Mouse (Mus musculus) myocyte (in vitro differentiated cells): Measurements from ENCODE around the gene Jagn1. TPM values are rescaled to one million over a fixed set of nuclear protein-coding genes. Genes with fewer than 3 reads are reported as not detected.

ENCODE experiments used
- H3K27me3 ChIP-seq: one replicate; pipeline ENCODE4 v1.6.1; 2011; ENCODE audit not compliant: control insufficient read depth, insufficient read depth, insufficient read length
- H3K36me3 ChIP-seq: one replicate; pipeline ENCODE4 v1.6.1; 2011; ENCODE audit not compliant: control insufficient read depth, insufficient read depth
- H3K4me2 ChIP-seq: one replicate; pipeline ENCODE4 v1.6.1; 2011; ENCODE audit warnings: low read depth, control low read depth
- H3K4me3 ChIP-seq: one replicate; pipeline ENCODE4 v1.5.1; 2011; ENCODE audit warnings: mild to moderate bottlenecking, control low read depth, moderate library complexity
- H3K79me2 ChIP-seq: one replicate; pipeline ENCODE4 v1.6.1; 2011; ENCODE audit not compliant: control insufficient read depth, insufficient read depth
- H3ac ChIP-seq: one replicate; pipeline ENCODE4 v1.6.1; 2011; ENCODE audit not compliant: control insufficient read depth, insufficient read length
- CEBPB ChIP-seq: IDR thresholded peaks from 2 replicates; pipeline ENCODE4 v1.6.1; 2011; ENCODE audit warnings: mild to moderate bottlenecking, moderate library complexity; ENCODE audit not compliant: poor library complexity, insufficient read depth, severe bottlenecking
- E2F4 ChIP-seq: IDR thresholded peaks from one replicate; pipeline ENCODE4 v1.6.1; 2011; ENCODE audit warnings: mild to moderate bottlenecking, control low read depth, moderate library complexity; ENCODE audit not compliant: insufficient read depth
- MAX ChIP-seq: IDR thresholded peaks from one replicate; pipeline ENCODE4 v1.6.1; 2011; ENCODE audit warnings: low read depth, mild to moderate bottlenecking, control low read depth
- MYOD1 ChIP-seq, 3 experiments: IDR thresholded peaks; one replicate each; pipeline ENCODE4 v1.6.1; 2011; ENCODE audit warnings: control low read depth in 2 of 3, low read depth in 2 of 3, mild to moderate bottlenecking in 2 of 3, moderate library complexity in 1 of 3; ENCODE audit not compliant: insufficient read length in 2 of 3, control insufficient read depth in 1 of 3
- MYOG ChIP-seq, 3 experiments: IDR thresholded peaks; one replicate each; pipeline ENCODE4 v1.6.1; 2011; ENCODE audit warnings: control low read depth in 2 of 3, low read depth in 2 of 3, mild to moderate bottlenecking in 2 of 3; ENCODE audit not compliant: insufficient read length in 2 of 3, control insufficient read depth in 1 of 3, insufficient read depth in 1 of 3
- POLR2A ChIP-seq: IDR thresholded peaks from one replicate; pipeline ENCODE4 v1.6.1; 2011; ENCODE audit warnings: low read depth, mild to moderate bottlenecking, control low read depth, moderate library complexity; ENCODE audit not compliant: insufficient read length
- POLR2AphosphoS2 ChIP-seq: IDR thresholded peaks from one replicate; pipeline ENCODE4 v1.6.1; 2011; ENCODE audit warnings: low read depth, control low read depth; ENCODE audit not compliant: insufficient read length
- REST ChIP-seq: IDR thresholded peaks from one replicate; pipeline ENCODE4 v1.6.1; 2011; ENCODE audit warnings: mild to moderate bottlenecking, control low read depth, moderate library complexity; ENCODE audit not compliant: insufficient read depth, insufficient read length
- SRF ChIP-seq: IDR thresholded peaks from one replicate; pipeline ENCODE4 v1.6.1; 2011; ENCODE audit warnings: low read depth; ENCODE audit not compliant: control insufficient read depth, insufficient read length
- TCF12 ChIP-seq: IDR thresholded peaks from one replicate; pipeline ENCODE4 v1.6.1; 2011; ENCODE audit warnings: mild to moderate bottlenecking, control low read depth; ENCODE audit not compliant: poor library complexity, insufficient read depth, severe bottlenecking
- TCF3 ChIP-seq: IDR thresholded peaks from one replicate; pipeline ENCODE4 v1.6.1; 2011; ENCODE audit warnings: low read depth, control low read depth; ENCODE audit not compliant: insufficient read length
- USF1 ChIP-seq: IDR thresholded peaks from one replicate; pipeline ENCODE4 v1.6.1; 2011; ENCODE audit warnings: low read depth, mild to moderate bottlenecking, control low read depth, moderate library complexity
- polyA plus RNA-seq: library from polyadenylated mRNA; unstranded; fragments of >200 nt; fragmentation: generic; extraction: Trizol; gene quantifications from one replicate; pipeline ENCODE4 v1.2.1, GENCODE M21; 2012; ENCODE audit warnings: missing spikeins

The Jagn1 gene
- polyA plus RNA-seq, 1 experiment = 92.7 TPM

- Histone ChIP-seq H3ac (no peak overlapping the region), H3K4me2 (peak overlapping the region; percentile 71), H3K27me3 (peaks cover 19% of the 10 kb centered on the region), H3K36me3 (no peaks in the 10 kb centered on the region), H3K79me2 (no peaks in the 10 kb centered on the region), H3K4me3 (no peak overlapping the region)
- TF ChIP-seq SRF (no peak), USF1 (no peak), MYOG (IDR thresholded peaks at IDR 0.05; ENCODE audit: control insufficient read depth in 1 of 3, insufficient read depth in 1 of 3, insufficient read length in 2 of 3, low read depth in 2 of 3) (no peak), E2F4 (no peak), TCF3 (no peak), POLR2AphosphoS2 (no peak), TCF12 (no peak), CEBPB (no peak), REST (no peak), MYOD1 (IDR thresholded peaks at IDR 0.05; ENCODE audit: control insufficient read depth in 1 of 3, insufficient read length in 2 of 3, low read depth in 2 of 3) (no peak), MAX (no peak), POLR2A (no peak)
Observed at GRCm38 (mm10) chr6:113469021-113469420, 26.7 kb downstream of the Jagn1 start.

- no peak overlapping the region for H3K4me3 ChIP-seq
- TF ChIP-seq SRF = no peak
- TF ChIP-seq USF1 = no peak
- no peak for TF ChIP-seq MYOG (IDR thresholded peaks at IDR 0.05; ENCODE audit: control insufficient read depth in 1 of 3, insufficient read depth in 1 of 3, insufficient read length in 2 of 3, low read depth in 2 of 3)
- TF ChIP-seq TCF12 = no peak
- no peak for TF ChIP-seq POLR2A
- TF ChIP-seq CEBPB = no peak
- TF ChIP-seq MYOD1 (IDR thresholded peaks at IDR 0.05; ENCODE audit: control insufficient read depth in 1 of 3, insufficient read length in 2 of 3, low read depth in 2 of 3) = no peak
- TF ChIP-seq TCF3 = no peak
- TF ChIP-seq E2F4 = no peak
- TF ChIP-seq POLR2AphosphoS2 = no peak
- no peak for TF ChIP-seq MAX
- H3K27me3 ChIP-seq = peaks cover 16% of the 10 kb centered on the region
- H3ac ChIP-seq = no peak overlapping the region
- H3K4me2 ChIP-seq = peak overlapping the region; percentile 71
- no peaks in the 10 kb centered on the region for H3K79me2 ChIP-seq
- H3K36me3 ChIP-seq = no peaks in the 10 kb centered on the region
Observed at GRCm38 (mm10) chr6:113469432-113469831, 27.1 kb downstream of the Jagn1 start.

GRCm38 (mm10) chr6:113471297-113471936 is 29.0 kb downstream of the Jagn1 start, which contains the start of gene Il17rc:
TSS of gene Il17rc (plus strand) at chr6:113471427.
- Histone ChIP-seq H3K4me3 (peak within 1 kb of the TSS; percentile 24), H3K79me2 (no peaks in the 10 kb centered on the region), H3ac (no peak within 1 kb of the TSS), H3K27me3 (no peaks in the 10 kb centered on the region), H3K4me2 (peak within 1 kb of the TSS; percentile 92), H3K36me3 (no peaks in the 10 kb centered on the region)
- TF ChIP-seq POLR2A = peak; percentile 85
- peak in 1 of 3 experiments; percentile 23 for TF ChIP-seq MYOG (IDR thresholded peaks at IDR 0.05; ENCODE audit: control insufficient read depth in 1 of 3, insufficient read depth in 1 of 3, insufficient read length in 2 of 3, low read depth in 2 of 3)
- no peak for TF ChIP-seq USF1
- TF ChIP-seq POLR2AphosphoS2 = peak; percentile 81
- TF ChIP-seq CEBPB = no peak

GRCm38 (mm10) chr6:113472061-113472460 is 29.7 kb downstream of the Jagn1 start:
- TF ChIP-seq SRF = no peak
- TF ChIP-seq TCF12 = no peak
- TF ChIP-seq POLR2AphosphoS2 = no peak
- no peak for TF ChIP-seq REST
- no peak for TF ChIP-seq POLR2A
- H3K4me3 ChIP-seq = peak overlapping the region; percentile 24
- peak overlapping the region; percentile 92 for H3K4me2 ChIP-seq
- H3ac ChIP-seq = no peak overlapping the region
- no peaks in the 10 kb centered on the region for H3K79me2 ChIP-seq
- H3K27me3 ChIP-seq = no peaks in the 10 kb centered on the region
- no peaks in the 10 kb centered on the region for H3K36me3 ChIP-seq

GRCm38 (mm10) chr6:113473246-113473645 is 30.9 kb downstream of the Jagn1 start:
- H3K79me2 ChIP-seq = no peaks in the 10 kb centered on the region
- H3K4me3 ChIP-seq = no peak overlapping the region
- TF ChIP-seq REST (no peak), TCF3 (no peak), SRF (no peak), E2F4 (no peak), CEBPB (no peak), USF1 (no peak), POLR2AphosphoS2 (no peak), MAX (no peak), TCF12 (no peak), POLR2A (no peak), MYOG (IDR thresholded peaks at IDR 0.05; ENCODE audit: control insufficient read depth in 1 of 3, insufficient read depth in 1 of 3, insufficient read length in 2 of 3, low read depth in 2 of 3) (no peak), MYOD1 (IDR thresholded peaks at IDR 0.05; ENCODE audit: control insufficient read depth in 1 of 3, insufficient read length in 2 of 3, low read depth in 2 of 3) (no peak)
- peaks cover 3% of the 10 kb centered on the region for H3K36me3 ChIP-seq
- H3ac ChIP-seq = no peak overlapping the region
- no peak overlapping the region for H3K4me2 ChIP-seq
- H3K27me3 ChIP-seq = no peaks in the 10 kb centered on the region
